Mouse (Mus musculus) heart, adult 2 months (tissue): ENCODE data around the gene Glcci1.

Experiments
- CTCF ChIP-seq: fragments of 200-600 bp; IDR thresholded peaks from 2 replicates; pipeline ENCODE4 v1.8.1; 2022; ENCODE audit warnings: antibody characterized with exemption, mild to moderate bottlenecking, moderate library complexity
- POLR2A ChIP-seq: fragments of 200-500 bp; IDR thresholded peaks from 2 replicates; pipeline ENCODE4 v1.6.1; 2011; ENCODE audit warnings: mild to moderate bottlenecking, low read depth, low read length, control low read depth; ENCODE audit not compliant: insufficient read depth

- no peak for TF ChIP-seq POLR2A
- TF ChIP-seq CTCF = no peak
Measured at GRCm38 (mm10) chr6:8504521-8505228, 4.7 kb upstream of the Glcci1 start.
